Mouse (Mus musculus): Measurements from ENCODE around the gene Thoc5.

Gene Thoc5

DNA sequence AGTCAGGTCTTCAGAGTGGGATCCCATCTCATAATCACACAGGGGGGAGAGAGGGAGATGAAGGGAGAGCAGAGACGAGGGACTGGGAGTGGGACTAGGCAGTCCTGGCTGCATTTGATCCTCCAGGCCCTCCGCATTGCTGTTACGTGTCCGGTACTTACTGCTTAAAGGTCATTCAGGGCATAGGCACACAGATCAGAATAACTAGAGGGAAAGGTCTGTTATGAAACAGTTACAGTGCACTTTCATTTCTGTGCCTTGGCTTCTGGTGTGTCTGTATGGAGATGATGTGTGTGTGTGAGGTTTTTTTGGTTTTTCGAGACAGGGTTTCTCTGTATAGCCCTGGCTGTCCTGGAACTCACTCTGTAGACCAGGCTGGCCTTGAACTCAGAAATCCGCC, 11.1 kb downstream of the Thoc5 start:
- DNase-seq (ENCODE audit: low spot score), result no peak

DNA sequence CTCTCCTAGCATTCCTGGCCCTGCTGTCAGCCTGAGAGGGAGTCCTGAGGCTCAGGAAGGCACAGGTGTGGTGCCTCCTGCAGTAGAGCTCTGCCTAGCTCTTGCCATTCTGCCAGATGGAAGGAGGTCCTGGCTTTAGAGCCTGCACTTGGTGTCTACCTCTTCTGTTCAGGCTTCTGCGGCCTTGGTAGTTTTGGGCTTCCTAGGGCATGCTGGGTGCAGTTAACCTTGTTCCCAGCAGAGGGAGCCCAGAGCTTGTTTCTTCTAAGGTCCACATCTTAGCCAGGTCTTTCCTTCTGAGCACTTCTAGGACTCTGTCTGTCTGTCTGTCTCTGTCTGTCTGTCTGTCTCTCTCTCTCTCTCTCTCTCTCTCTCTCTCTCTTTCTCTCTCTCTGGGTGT, 20.9 kb downstream of the Thoc5 start:
- peak; percentile 87 for DNase-seq (ENCODE audit: low spot score)

DNA sequence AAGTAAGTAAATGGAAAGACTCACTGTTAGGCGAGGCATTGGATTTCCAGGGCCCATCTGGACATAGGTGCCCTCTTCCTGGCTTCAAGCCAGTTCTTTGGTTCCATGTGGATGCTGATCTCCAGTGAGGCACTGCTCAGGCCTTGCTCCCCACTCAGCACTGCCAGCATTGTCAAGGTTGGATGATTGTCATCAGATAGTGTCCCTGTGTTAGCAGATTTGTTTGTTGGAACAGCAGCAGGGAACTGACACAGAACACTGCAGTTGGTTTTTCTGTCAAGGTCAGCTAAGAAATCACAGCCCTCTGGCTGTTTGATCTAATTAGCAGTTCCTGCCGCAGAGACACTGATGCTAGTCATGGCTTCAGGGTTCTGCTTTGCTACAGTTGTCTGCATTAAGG, 26.2 kb downstream of the Thoc5 start:
- DNase-seq (ENCODE audit: low spot score), result peak; percentile 83

DNA sequence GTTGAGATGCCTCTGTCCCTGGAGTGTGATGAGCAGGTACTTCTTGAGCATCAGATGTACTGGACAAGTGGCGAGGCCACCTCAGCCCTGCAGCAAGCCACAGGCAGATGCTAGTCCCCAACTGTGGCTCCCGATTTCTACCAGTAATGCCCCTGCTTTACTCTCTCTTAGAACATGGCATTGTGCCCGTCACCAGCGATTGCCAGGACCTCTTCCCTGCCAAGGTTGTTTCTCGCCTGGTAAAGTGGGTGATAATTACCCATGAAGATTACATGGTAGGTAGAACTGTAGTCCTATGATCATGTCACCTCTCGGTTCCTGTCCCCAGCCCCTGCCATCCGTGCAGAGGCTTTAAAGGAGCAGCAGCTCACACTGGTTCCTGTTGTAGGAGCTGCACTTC, 26.6 kb downstream of the Thoc5 start:
- peak; percentile 55 for DNase-seq (ENCODE audit: low spot score)

DNA sequence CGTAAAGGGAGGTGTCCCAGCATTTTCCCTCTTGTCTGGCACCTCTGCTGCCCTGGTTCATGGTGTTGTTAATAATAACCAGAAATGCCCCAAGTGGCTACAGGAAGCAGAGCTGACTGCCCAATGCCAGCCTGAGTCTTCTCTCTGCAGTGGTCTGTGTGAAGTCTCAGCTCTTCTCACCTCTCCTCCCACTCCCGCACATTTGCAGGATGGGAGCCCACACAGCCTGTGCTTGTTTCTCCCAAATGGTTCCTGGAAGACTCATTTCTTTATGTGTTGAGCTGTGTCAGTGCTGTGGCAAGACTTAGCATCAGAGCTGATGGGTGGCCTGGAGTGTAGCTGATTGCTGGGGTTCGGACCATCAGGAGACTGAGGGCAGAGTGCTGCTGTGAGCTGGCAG, 32.1 kb downstream of the Thoc5 start:
- no peak for DNase-seq (ENCODE audit: low spot score)

DNA sequence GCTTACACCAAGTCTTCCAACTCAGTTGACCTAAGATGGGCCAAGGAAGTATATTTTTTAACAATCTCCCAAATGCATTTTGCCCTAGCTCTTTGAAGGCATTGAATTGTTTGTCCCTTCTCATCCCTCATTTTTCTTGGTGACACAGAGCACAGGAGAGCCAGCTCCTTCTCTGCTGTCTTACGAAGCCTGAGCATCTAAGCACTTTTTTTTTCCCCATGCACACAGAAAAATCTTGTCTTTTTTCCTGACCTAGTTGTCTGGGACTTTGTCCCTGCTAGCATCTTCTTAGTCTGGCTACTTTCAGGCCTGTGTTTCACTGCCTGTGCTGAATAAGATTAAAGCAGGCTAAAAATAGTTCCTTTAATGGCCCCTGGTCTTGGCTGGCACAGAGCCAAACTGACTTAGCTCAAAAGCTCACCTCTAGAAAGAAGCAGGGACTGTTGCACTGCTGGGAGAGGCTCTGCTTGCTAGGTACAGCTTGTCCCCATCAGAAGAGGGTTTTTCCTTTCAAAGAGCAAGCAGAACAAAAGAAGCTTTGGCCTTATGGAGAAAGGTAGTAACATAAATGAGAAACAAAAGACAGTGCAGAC, 36.0 kb downstream of the Thoc5 start:
- peak; percentile 92 for DNase-seq (ENCODE audit: low spot score)

DNA sequence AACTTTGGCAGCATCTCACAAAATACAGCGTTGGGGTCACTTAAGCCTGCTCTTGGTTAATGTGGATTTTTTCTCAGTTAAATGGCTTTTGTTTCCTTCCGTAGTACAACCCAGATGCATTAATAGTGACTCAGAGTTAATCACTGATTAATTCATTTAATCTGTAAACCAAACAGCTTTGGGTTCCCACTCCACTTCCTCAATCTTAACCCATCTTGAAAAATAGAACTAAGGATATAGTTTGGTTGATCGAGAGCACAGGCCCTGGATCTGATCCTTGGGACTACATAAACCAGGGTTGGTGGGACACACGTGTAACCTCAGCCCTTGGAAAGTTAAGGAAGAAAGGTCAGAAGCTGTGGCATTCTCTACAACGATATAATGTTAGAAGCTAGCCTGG, 41.1 kb downstream of the Thoc5 start:
- DNase-seq (ENCODE audit: low spot score), result no peak

DNA sequence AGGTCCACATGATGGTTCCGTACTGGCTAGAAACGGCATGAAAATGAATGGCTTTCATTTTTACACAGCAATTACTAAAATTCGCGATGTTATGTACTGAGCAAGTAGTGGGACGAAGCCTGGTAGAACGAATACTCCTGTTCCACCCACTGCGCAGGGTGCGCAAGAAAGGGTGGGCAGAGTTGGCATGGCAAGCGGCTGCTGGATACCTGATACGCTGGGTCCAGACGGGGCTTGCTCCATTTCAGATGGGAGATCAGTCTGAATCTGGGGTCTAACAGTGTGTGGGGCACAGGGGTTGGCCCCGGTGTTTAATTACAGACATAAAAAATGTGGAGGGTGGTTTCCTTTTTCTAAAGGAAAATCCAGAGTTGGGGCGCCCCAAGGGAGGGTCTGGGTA, 51.4 kb downstream of the Thoc5 start:
- no peak for DNase-seq (ENCODE audit: low spot score)

DNA sequence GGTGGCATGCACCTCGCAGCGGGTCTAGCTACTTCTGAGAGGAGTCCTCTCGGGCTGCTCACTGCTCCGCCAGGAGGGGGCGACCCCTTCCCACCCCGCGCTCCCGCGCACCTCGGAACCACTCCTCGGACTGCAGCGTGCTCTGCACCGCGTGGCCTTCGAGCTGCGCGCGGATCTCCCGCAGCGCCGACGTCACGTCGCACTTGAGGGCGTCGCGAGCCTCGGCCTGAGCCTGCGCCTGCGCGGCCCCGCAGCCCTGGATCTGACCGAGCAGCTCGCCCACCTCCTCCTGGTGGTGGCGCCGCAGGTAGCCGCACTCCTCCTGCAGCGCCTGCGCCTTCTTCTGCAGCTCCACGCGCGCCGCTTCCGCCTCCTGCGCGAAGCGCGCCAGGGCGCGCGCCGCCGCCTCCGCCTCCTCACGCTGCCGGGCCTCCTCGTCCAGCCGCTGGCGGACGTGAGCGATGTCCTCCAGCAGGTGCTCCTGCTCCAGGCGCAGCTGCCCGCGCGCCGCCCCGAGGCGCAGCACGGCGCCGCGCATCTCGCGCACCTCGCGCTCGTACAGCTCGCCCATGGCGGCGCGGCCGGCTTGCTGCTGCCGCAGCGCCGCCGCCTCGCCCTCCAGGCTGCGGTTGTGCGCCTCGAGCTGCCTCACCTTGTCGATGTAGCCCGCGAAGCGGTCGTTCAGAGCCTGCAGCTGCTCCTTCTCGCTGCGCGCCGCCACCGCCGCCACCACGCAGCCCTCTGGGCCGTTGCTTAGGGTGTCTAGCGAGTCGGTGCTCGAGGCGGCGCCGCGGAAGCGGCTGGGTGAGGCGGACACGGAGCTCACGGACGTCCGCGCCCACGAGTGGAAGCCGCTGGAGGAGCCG, 52.1 kb downstream of the Thoc5 start:
- DNase-seq (ENCODE audit: low spot score), result peak; percentile 98

DNA sequence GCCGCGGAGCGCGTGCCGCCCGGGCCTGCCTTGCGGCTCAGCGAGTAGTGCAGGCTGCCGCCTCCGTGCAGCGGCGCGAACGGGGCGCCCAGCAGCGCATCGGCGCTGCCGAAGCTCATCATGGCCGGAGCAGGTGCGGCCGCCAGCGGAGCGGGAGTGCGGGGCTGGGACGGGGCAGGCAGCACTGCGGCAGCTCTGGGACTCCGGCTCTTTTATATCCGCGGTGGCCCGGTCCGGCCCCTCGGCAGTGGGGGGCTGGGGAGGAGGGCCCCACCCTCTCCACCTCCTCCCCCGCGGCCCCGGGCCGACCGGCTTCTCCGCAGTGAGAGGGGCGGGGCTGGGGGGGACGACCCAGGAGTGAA, 52.7 kb downstream of the Thoc5 start, which contains the start of gene Nefh:
Gene Nefh, minus strand, starts transcription at position 252 of the 362 bp plus-strand sequence.
- peak; percentile 67 for DNase-seq (ENCODE audit: low spot score)

DNA sequence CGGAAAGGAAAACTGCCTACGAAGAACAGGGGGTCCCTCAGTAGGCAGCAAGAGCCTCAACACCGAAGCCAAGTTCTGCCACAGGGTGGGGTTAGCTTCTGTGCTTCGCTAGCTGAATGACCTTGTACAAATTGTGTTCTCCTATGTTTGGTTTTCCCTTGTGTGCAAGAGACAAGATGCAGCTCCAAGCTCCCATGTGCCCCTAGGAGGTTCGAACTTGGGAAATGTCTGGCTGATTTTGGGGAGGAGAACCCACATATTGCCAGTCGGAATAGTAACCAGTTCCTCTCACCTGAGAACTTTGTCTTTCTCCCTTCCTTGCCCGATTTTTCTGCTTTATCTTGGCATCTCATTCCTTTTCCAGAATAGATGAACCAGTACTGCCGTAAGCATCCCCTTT, 53.7 kb downstream of the Thoc5 start:
- DNase-seq (ENCODE audit: low spot score), result no peak

DNA sequence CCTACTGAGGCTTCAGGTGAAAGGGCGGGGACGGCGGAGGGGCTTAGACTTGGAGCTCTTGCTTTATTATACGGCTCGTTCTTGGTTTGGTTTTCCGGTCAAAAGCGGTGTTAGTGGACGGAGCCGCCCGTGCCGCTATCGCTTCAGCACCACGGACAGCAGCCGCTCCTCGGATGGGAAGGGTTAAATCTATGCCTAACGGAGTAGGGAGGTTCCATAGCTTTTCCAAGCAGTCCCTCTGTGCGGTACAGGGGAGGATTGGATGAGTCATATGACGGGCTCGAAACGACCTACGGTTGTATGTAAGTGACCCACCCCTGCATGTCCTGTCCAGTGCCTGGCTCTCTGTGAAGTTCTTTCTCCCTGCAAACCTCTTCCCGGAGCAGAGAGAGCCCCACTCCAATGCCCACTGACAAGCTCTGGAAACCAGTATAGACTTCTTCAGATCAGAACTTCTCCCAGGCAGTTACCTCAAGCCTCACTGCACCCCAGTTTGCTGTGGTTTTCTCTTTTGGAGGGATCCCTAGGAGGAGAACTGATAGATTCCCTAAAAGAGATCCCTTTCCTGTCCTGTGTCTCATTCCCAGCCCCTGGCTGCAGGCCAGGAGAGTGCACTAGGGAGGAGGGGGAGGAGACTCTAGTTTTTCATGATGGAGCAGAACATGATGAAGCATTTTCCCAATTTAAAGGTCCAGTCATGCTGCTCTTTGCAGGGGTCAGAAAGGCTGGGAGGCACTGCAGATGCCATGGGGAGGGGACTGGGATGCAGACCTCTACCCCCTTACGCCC, 54.3 kb downstream of the Thoc5 start:
- peak; percentile 83 for DNase-seq (ENCODE audit: low spot score)

DNA sequence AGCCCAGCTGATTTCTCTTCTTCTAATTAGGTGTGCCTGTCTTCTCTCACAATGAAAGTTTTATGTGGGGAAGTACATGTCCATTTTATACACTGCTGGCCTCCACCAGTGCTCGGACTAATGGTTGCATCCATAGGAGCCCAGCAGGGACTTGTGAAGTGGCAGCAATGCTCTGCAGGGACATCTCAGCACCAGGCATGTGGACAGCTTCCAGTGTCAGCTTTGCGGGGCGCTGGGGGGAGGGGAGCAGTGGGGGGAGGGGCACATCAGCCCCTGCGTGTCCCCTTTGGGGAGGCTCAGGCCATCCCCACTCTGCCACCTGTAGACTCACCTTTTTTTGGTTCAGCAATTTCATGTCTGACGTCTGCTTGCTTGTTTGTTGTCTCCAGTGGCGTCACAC, 58.3 kb downstream of the Thoc5 start:
- DNase-seq (ENCODE audit: low spot score), result peak; percentile 44

DNA sequence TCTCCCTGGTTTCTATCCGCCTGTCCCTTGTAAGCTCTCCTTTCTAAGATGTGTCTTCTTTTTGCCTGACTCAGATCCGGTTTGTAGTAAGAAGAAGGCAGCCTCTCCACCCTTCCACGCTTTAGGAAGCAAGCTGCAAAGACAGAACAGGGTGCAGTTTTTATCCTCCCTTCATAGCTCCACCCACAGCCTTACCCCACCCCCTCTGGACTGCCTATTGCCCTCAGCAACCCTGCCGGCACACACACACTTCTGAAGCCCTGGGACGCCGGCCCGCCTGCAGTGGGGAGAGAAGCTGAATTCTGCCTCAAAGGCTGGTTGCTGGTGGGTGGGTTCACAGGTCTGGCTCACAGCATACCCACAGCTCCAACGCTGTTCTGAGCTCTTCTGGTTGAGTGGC, 58.8 kb downstream of the Thoc5 start:
- peak; percentile 78 for DNase-seq (ENCODE audit: low spot score)

DNA sequence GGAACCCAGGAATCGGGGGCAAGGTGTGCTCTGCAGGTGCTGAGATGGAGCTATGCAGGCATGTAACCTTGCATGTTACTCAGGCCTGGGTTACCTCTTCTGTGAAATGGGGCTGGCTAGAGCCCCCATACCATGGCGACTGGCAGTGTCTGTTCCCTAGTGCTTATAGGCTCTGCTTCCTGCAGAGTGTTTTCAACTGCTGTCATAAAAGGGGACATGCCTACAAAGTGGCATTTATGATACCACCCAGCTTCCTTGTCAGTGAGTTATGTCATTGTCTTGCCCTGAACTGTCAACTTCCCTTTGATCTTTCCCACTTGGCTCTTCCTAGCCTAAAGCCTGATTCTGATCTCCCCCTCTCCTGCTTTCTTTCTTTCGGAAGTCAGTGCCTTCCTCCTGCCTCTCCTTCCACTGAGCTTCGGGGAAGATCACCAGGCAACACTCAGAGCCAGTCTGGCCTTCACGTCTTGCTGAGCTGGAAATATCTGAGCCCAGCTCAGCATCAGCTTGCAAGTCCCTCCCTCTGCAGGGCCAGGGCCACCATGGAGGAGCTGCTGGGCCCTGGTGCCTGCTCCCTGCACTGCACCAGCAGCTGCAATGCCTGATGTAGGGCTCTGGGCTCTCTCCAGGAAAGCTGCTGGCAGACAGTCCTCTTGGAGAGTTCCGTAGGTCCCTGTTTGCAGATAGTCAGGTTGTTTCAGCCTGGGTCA, 68.1 kb downstream of the Thoc5 start:
- DNase-seq (ENCODE audit: low spot score), result peak; percentile 60

DNA sequence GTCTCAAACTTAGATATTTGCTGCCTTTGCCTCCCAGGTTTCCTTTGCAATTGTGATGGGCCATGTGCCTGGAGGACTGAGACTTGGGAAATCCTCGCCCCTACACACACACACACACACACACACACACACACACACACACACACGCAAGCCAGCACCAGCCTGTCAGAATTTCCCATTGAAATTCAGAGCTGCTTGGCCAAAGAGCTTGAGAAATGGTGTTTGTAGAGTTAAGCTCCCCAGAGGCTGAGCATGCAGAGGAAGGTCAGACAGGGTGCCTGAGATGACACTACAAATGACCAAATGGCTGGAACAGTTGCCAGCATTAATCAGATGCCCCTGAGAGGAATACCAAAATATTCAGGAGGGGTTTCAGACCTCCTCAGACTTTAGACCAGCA, 71.2 kb downstream of the Thoc5 start:
- DNase-seq (ENCODE audit: low spot score), result no peak

DNA sequence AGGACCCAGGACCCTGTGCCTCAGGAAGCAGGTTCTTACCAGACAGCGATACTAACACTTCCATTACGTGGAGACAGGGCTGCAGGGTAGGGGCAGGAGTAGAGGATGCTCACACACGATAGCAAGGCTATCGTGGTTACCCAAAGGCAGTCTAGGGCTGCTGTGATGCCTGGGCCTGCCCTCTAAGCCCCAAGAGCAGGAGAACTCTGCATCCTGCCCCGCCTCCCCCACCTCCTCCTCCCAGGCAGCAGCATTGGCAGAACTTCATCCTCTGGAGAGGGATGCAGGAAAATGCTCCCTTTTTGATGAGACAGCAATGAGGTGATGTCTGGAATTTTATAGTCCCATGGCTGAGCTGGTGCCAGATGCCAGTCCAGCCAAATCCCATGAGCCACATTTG, 71.8 kb downstream of the Thoc5 start:
- peak; percentile 63 for DNase-seq (ENCODE audit: low spot score)

DNA sequence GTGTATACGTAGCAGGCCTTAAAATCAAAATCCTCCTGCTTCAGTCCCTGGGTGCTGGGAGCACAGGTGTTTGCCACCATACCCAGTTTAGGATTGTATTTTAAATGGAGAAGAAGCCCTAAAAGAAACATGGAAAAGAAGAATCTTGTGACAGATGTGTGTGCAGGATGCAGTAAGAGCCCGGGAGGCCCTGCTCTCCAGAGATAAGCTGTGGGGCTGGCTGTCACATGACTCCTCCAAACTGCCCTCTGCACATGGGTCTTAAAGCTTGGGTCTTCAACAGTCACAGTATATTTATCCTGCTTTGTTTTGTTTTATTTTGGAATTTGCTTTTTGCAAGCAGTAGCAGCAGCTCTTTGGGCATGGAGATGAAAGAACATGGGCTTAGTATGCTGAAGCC, 72.4 kb downstream of the Thoc5 start:
- no peak for DNase-seq (ENCODE audit: low spot score)

DNA sequence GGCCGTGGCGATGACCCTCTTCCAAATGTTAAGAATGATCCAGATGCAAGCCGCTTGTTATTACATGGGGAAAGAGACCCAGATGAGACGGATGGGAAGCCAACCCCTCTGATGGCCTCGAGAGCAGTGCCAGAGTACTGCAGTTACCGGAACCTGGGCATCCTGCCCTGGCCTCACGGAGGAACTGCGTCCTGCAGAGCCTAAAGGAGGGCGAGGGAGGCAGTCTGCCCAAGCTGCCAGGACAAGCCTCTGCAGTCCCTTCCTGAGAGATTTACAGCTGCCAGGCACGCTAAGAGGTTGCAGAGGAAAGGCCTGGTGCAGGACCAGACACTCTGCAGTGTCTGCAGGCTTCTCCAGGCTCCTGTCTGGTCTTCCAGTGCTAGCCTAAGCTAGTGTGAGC, 73.3 kb downstream of the Thoc5 start:
- DNase-seq (ENCODE audit: low spot score), result peak; percentile 94

DNA sequence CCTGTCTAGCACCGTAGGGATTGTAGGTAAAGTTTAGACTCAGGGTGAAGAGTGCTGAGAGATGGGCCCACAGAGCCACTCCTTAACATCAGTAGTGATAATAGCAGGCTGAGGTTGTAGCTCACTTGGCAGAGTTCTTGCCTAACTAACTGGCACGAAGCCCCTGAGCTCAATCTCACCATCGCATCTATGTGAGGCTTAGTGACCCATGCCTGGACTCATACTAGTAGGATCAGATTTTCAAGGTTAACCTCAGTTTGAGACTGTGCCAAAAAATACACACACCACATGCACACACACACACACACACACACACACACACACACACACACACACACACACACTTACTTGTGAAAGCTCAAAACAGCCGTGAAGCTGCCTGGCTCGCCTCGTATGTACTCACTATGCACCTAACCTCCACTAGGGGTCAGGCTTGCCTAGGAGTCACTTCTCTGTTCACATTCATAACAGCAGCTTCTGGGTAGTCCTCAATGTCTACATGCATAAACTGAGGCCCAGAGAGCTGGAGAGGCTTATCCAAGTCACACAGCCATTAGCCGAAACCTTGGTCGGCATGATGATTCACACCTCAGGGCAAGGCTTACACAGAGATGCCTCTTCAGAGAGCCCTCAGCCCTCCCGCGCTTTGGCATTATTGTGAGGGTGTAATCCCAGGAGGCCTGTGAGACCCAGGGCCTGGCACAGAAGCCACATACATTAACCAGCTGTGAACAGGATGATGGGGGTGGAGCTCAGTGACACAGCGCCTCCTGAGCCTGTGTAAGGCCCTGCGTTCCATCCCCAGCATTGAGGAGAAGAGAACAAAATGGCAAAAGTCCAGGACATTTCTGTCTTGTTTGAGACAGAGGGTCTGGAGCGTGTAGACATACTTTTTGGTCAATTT, 78.1 kb downstream of the Thoc5 start:
- DNase-seq (ENCODE audit: low spot score), result peak; percentile 95

DNA sequence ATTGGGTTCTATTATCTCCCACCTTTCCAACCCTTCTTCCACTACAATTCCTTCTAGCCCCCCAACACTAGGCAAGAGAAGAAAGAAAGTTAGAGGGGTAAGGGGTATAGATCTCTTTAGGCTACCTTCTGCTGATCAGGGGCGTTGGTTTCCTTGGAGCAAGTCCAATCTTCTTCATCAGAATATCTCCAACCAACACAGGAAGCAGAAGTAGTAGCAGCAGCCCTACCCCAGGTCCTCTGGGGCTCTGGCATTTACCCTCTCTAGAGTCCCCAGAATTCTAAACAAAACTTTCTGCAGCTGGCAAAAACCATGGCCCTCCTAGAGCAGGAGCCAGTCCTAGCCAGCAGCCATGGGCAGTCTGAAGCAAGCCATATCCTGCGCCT, 78.7 kb downstream of the Thoc5 start:
- DNase-seq (ENCODE audit: low spot score), result no peak
